Mouse (Mus musculus): ENCODE results near the gene 1700012B07Rik. TPM values are rescaled to one million over a fixed set of nuclear protein-coding genes. Genes with fewer than 3 reads are reported as not detected.

The 1700012B07Rik gene
- polyA plus RNA-seq, 1 experiment: not detected

DNA sequence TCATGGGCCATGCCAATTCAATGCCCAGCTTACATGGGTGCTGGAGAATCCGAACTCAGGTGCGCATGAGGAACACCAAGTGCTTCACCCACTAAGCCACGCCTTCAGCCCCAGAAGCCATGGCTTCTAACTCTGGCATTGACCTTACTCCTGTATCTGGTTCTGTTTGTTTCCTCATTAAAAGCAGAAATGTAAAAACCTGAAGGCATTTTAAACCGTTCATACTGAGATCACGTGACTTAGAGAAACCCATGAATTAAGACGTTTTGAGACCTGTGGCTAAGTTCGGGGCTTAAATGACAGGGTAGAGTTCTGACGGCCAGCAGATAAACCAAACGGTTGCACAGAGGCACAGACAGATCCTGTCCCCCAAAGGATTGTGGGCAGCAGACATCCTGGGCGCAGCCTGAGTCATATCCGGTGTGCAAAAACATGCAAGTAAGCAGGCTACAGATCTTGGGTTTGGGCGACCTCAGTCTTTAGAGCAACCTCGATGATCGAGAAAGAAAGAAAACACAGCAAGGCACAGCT is 32.2 kb upstream of the 1700012B07Rik start:
- TF ChIP-seq GATA1 (IDR thresholded peaks at IDR 0.05; ENCODE audit: low read length): no peak

DNA sequence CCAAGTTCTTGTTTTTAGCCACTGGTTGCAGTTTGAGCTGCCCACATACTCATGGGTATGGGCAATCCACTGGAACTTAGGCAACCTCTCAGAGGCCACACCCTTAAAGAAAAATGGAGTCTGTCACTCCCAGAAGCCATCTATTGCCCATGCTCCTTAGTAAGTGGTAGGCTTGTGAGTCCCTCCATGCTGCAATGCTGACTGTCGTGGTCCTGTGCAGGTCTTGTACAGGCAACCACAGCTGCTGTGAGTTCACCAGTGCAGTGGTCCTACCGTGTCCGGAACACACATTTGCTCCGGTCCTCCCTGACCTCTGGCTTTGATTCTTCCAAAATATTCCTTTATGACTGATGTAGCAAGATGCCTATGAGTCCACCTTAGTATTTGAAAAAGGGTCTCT is 31.6 kb upstream of the 1700012B07Rik start:
- no peak for TF ChIP-seq GATA1 (IDR thresholded peaks at IDR 0.05; ENCODE audit: low read length)

DNA sequence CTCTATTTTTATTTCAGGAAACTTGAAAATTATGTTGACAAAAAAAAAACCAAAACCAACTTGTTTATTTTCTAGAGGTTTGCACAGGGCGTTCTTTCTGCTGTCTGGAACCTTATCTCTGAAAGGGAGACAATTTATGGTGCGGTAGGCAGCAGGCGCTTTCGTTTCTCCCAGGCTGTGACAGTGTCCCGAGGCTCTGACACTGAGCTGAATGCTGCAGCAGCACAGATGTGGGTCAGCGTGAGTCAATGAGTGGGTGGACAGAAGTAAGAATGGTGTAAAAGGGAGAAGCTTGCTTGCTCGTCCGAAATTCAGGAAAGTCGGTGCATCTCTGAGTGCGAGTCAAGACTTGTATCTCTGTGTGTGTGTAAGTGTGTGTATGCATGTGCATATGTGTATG is 29.2 kb upstream of the 1700012B07Rik start:
- no peak for TF ChIP-seq GATA1 (IDR thresholded peaks at IDR 0.05; ENCODE audit: low read length)

DNA sequence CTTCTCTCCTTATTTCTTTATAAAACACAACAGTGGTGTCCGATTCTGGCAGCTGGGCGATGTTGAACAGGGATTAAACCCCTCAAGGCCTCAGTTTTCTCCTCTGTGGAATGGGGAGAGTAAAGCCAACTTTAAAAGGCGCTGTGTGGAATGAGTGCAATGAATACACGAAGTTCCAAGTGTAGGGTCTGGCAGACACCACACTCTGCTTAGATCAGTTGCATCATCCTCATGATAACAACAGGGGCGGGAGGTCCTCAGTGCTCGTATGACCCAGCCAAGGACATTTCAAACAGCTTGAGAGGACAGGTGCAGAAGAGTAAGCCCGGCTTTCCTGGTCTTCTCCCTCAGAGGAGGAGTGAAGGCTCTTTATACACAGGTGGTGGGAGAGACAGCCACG is 26.2 kb upstream of the 1700012B07Rik start:
- no peak for TF ChIP-seq GATA1 (IDR thresholded peaks at IDR 0.05; ENCODE audit: low read length)

DNA sequence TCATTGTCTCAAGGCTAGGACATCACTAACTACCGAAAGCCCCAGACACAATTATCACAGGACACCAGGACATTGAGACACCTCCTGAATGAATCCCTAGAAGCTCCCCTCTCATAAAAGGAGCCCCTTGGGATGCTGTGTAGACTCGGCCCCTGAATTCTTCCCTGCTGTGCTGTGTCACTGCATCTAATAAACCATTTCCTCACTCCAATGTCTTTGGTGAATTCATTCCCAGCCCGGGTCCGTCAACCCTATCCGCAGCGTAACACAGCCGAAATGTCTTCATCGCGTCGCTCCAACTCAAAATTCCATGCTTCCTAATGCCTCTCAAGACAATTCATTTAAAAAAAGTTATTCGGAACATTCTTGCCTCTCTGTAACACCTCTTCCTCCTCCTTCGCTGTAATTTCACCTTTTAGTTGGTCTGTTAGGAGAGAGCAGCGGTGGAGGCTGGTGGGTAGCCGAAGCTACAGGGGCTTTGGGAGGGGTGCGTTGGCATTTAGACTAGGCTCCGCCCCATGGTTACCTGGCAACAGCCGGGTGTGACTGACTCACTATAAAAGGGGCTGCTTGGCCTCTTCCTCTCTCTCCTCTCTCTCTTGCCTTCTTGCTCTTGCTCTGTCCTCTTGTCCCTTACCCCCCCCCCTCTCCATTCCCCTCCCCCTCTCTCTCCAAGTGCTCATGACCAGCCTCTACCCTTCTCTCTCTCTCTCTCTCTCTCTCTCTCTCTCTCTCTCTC is 25.6 kb upstream of the 1700012B07Rik start:
- no peak for TF ChIP-seq GATA1 (IDR thresholded peaks at IDR 0.05; ENCODE audit: low read length)

DNA sequence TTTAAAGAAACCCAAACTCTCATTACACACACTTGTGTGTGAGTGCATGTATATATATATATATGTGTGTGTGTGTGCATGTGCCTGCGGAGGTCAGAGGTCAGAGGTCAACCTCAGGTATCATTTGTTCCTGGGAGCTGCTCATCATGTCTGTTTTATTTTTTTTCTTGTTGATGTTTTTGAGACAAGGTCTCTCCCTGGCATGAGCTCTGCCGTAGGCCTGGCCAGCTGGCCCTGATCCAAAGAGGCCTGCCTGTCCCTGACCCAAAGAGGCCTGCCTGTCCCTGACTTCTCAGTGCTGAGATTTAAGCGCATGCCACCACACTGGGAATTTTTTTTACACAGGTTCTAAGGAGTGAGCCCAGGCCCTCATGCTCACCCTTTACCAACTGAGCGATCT is 24.1 kb upstream of the 1700012B07Rik start:
- TF ChIP-seq GATA1 (IDR thresholded peaks at IDR 0.05; ENCODE audit: low read length): no peak

DNA sequence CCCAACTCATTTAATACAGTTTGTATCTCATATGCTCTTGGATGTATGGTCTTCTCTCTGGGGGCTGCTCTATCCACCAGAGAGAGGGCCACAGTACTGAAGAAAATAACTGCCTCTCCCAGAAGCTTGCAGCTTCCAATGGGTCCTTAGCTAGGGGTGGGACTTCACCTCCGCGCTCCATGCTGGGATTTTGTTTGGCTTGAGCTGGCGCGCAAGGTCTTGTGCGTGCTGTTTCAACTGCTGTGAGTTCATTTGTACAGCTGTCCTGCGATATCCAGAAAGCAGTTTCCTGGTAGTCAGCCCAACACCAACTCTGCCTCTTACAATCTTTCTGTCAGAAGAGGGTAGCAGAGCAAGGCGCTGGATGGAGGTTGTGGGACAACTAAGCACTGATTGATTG is 18.5 kb upstream of the 1700012B07Rik start:
- TF ChIP-seq GATA1 (IDR thresholded peaks at IDR 0.05; ENCODE audit: low read length): no peak

DNA sequence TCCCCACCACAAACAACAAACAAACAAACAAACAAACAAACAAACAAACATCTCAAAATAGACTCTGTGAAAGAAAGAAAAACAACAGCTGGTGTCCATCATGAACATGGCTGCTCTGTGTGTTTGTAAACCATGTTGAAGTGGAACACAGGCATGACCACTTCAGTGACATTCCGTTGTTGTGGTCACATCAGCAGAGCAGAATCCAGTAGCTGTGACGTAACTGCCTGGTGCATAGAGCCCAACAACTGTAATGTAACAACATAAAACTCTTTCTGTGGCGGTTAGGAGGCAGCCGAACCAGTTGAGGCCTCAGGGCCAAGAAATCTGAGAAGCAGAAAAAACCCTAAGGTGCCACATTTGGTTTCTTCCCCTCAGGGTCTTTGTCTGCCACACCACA is 17.8 kb upstream of the 1700012B07Rik start:
- TF ChIP-seq GATA1 (IDR thresholded peaks at IDR 0.05; ENCODE audit: low read length): no peak

DNA sequence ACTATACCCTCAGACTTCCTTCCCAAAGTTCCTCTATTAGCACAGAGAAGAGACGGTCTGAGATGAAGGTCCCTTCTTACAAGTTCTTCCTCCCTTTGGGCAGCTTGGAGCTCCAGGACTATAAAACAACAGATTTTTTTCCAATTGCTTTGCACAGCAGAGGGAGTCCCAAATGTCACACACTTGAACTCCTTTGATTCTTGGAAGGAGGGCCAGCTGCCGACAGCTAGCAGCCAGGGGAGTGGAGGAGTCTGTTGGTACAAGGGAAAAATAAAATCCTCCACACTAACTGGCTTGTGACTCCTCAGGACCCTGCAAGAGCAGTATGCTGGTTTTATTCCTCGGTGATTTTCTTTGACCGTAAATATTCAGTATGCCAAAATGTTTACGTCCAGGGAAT is 16.6 kb upstream of the 1700012B07Rik start:
- no peak for TF ChIP-seq GATA1 (IDR thresholded peaks at IDR 0.05; ENCODE audit: low read length)

DNA sequence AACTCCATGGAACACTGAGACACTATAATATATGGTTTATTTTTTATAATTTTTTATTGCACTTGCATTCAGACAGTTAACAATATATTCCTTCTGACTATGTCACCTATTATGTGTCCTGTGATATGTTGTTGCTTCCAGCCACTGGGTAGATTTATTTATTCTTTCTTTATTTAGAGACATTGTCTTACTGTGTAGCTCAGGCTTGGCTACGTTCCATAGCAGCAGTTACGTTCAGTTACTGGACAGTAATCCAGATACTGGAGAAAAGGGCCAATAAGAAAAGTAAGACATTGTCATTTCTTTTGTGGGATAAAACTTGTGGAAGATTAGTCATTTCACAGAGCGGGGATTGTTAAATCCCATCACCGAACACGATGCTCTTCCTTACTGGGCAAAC is 2.5 kb upstream of the 1700012B07Rik start:
- no peak for TF ChIP-seq GATA1 (IDR thresholded peaks at IDR 0.05; ENCODE audit: low read length)

DNA sequence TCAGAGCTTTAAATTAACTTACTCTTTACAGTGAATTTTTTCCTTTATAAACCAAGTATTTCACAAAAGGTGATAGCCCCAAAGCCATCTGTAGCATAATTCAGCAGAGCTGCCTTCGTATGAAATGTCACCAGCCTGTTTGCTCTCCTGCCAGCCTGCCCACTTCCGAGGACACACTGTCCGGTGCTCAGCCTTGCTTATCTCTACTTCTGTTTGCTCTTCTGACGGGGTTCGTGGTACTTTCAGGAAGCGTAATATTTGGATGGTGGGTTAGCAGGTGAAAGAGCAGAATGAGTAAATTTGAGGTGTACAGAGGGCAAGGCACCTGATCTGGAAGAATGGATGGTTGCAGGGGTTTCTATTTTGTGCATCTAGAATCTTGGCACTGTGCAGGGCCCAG is 5.6 kb downstream of the 1700012B07Rik start:
- TF ChIP-seq GATA1 (IDR thresholded peaks at IDR 0.05; ENCODE audit: low read length): no peak

DNA sequence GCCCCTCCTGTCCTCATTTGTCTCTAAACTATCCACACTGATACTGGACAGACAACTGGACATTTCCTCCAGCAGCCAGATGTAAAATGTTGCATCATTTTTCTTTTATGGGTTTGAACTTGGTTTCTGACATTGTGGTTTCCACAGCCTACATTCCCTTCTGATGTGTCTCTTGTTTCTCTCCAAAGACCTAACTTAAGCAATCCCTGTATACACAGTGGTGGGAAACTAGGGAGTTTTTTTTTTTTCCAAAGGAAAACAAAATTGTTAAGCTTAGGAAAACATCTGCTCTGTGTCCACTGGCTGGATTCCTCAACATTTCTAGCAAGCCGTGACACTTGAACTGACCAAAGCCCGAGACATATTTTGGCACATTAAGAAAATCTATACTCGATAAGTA is 10.4 kb downstream of the 1700012B07Rik start:
- TF ChIP-seq GATA1 (IDR thresholded peaks at IDR 0.05; ENCODE audit: low read length): no peak

DNA sequence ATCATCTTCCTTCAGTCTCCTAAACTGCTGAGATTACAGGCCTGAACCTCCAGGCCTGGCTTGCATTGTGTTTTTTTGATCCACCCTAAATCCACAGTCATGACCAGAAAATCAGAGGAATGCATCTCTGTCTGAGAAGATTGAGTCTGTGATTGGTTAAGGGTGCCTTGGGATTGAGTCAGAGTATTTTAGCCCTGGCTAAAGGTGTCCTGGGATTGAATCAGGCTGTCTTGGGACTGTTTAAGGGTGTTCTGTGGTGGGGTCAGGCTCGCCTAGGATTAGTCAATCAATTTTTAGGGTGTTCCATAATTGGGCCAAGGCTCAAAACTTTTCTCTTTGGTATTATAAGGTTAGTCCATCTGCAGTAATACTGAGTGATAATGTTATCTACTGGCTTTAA is 10.9 kb downstream of the 1700012B07Rik start:
- TF ChIP-seq GATA1 (IDR thresholded peaks at IDR 0.05; ENCODE audit: low read length): no peak

DNA sequence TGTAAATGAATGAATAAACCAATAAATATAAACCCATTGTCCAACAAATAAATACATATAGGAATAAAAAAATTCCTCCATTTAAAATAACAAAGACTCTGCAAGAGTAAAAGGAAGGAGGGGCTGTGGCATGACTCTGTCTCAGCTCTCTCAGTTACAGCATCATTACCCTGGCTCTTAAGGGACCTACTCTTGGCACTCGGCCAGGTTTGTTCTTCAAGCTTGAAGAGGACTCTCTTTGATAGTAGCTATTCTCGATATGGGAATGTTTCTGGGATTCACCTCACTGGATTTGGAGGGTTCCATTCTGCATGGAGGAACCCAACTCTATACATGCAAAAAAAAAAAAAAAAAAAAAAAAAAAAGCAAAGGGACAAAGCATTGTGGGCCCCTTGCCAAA is 16.1 kb downstream of the 1700012B07Rik start:
- TF ChIP-seq GATA1 (IDR thresholded peaks at IDR 0.05; ENCODE audit: low read length): no peak

DNA sequence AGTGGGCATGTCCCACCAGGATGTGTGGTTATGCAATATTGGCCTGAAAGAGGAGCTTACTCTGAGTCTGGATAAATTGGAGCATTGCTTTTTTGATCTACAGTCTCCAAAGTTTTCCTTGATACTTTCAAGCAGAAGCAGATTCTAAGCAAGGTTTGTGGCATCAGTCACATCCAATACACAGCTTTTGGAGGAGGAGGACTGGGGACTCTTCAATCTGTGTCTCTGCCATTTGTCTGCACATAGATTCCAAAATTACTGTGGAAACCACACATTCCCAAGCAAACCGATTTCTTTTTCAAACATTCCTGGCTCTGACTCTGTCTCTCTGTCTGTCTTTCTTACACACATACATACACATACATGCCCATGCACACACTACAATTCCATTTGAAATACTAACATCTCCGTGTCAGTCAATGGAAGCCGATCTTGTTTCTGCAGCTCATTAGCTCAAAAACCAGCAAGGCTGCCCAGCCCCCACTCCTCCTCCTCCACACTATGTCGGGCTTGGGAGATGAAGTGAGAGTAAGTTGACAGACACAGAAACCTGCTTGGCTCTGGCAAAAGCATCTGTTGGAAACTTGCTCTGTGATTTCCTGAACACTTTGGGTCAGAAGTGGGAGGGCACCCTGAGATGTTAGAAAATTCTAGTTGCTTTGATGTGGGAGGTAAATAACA is 18.5 kb downstream of the 1700012B07Rik start:
- TF ChIP-seq GATA1 (IDR thresholded peaks at IDR 0.05; ENCODE audit: low read length): no peak

DNA sequence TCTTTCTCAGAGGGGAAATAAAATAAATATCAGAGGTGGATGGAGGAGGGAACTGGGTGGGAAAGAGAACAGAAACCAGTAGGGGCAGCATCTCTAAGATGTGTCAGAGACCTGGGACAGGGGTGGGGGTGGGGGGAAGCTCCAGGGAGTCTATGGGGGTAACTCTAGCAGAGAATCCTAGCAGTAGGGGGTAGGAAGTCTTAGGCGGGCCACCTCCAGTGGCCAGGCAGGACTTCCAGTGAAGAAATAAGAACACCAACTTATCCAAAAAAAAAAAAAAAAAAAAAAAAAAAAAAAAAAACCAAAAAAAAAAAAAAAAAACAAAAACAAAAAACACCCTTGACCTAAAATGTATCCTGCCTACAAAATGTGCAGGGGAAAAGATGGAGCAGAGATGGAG is 26.3 kb downstream of the 1700012B07Rik start:
- TF ChIP-seq GATA1 (IDR thresholded peaks at IDR 0.05; ENCODE audit: low read length): no peak

DNA sequence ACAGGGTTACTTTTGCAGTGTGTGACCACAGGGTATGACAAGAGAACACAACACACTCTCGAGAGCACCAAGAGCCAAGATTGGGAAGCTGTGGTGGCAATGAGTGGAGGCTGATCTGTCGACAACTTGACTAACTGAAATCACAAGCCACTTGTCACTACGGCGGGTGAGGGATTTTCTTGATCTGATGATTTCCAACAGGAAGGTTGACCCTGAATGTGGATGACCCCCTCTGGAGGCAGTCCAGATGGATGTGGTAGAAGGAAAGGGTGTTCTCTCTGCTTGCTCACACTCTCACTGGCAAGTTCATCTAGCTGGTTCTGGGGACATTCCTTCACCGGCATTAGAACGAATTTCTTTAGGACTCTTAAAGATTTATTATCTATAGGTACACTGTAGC is 30.3 kb downstream of the 1700012B07Rik start:
- no peak for TF ChIP-seq GATA1 (IDR thresholded peaks at IDR 0.05; ENCODE audit: low read length)

Measured in G1E-ER4 (cell line).